Mouse (Mus musculus): ENCODE results near the gene Epc2.

The Epc2 gene

DNA sequence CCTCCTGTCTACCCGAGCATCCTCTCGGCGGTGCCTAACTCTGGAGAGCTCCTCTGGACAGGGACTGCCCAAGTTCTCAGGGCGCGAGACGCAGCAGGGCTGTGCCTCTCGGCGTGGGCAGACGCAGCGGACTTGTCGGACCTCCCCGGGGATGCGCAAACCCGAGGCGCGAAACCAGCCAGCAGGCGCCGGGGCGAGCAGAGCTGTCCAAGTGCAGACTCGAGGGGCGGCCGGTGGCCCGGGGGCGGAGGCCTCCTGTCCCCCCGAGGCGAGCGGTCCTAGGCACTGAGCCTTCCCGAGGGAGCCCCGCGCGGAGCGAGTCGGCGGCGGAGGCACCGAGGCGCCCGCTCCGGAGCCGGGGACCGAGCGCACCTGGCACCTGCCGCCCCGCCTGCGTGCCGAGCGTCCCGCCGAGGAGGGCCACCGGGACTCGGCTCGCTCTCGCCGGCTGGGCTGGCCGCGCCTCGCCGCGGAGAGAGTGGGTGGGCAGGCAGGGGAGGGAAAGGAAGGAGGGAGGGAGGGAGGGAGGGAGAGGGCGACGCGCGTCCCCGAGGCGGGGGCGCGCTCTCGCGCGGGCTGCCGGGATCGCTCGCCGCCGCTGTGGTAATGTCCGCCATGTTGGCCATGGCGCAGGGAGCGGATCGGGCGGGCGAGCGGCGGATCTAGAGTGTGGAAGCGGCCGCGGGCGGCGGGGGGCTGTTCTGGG, at the start of gene Epc2:
Epc2 (plus strand) TSS at position 556 of the 706 bp plus-strand sequence.
- DNase-seq (ENCODE audit: low spot score), result peak; percentile 83

DNA sequence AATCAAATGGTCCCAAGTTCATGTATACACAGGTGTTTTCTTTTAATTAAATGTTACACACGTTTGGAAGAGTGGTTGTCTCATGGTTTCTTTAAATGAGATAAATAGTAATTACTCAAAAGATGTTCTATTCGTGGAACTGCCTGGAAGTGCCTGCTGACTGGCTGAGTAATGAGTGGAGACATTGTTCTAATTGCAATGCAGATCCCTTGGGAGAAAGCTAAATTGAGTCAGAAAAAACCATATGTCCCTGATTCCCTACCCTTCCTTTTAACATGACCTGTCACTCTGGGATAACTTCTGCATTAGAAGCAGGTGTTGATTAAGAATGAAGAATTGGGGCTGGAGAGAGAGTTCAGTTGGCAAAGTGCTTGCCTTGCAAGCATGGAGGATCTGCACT, 45.3 kb upstream of the Epc2 start:
- DNase-seq (ENCODE audit: low spot score), result no peak

DNA sequence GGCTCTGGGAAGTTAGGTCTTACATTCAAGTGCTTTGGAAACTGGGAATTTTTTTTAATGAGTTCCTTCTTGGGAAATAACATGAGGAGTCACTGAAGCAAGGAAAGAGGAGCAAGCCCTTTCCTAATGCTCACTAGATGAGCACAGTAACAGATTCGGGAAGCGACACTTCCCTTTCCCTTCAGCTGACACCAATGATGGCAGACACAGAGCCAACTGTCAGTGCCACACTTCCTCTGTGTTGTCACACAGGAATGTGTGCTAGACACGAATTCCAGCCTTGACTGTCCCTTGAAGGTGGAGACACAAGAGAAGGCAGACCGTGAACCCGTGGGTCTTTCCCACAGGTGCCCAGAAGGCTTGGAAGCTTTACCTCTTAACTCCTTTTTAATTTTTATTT, 39.6 kb upstream of the Epc2 start:
- no peak for DNase-seq (ENCODE audit: low spot score)

DNA sequence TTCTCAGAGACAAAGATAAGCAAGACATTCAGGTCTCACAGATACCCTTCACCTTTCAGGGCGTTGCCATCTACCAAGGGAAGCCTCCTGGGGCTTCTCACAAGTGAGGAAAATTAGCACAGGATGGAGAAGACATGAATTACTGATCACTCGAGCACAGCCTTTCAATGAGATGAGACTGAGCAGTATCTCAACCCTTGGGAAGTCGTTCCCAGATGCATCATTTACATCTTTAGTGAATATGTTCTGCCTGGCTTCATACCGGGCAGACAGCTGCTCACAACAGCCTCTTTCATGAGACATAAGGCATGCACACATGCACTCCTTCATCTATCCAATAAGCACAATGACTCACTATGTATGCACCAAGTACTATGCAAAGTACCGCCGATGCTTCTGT, 38.7 kb upstream of the Epc2 start:
- DNase-seq (ENCODE audit: low spot score), result no peak

DNA sequence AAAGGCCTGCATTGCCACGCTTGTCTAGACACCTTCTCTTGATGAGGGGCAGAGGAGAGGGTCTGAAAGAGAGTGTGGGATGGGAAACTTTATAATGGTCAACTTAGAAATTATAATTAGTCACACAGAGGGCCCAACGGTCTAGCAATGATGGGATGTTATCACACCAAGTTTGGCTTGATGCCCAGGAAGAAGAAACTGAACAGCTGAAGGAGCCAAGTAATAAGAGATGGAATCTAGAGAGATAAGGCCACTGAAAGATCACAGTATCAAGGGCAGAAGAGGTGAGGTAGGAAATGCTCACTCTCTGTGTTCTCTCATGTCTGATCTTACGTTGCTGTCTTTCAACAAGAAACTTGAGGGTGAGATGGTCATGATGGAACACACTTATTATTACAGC, 35.4 kb upstream of the Epc2 start:
- DNase-seq (ENCODE audit: low spot score), result no peak

DNA sequence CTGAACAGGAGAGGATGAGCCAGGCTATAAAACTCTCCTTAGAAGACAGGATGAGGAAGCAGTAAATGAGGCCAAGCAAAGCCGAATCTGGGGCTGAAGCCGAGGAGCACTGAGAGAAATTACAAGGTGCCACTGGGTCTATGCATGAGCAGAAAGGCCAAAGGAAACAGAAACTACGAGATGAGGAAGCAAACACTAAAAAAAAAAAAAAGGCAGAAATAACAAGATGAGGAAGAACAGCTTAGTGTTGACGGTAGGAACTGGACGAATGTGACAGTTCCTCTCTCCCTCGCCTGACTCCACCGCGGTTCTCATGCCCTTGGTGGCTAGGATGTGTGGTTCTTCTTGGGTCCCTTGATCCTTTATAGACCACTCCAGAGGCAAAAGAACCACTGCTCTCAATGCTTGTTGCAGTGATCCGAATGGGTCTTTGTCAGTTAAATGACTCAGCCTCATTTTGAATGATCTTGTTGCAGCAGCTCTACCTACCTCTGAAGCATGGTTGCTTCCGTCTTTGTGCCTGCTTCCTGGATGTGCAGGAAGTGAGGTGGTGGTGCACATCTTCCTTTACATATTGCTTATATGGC, 34.2 kb upstream of the Epc2 start:
- peak; percentile 33 for DNase-seq (ENCODE audit: low spot score)

DNA sequence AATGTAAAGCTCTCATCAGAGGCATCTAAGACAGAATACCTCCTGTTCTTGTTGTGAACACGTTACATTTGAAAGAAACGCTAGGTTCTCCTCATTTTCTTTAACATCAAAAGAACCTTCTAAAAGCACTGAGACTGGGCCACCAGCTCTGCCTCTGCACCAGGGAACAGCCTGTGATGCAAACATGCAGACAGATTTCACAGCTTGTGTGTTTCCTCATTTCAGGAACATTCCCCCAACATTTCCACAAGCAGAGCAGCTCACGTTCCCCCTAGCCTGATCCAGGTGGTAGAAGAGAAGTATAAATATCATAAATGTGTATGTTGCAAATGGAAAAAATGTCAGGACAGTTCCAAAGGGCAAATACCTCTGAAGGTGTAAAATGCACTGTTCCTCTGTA, 30.9 kb upstream of the Epc2 start:
- DNase-seq (ENCODE audit: low spot score), result peak; percentile 33

DNA sequence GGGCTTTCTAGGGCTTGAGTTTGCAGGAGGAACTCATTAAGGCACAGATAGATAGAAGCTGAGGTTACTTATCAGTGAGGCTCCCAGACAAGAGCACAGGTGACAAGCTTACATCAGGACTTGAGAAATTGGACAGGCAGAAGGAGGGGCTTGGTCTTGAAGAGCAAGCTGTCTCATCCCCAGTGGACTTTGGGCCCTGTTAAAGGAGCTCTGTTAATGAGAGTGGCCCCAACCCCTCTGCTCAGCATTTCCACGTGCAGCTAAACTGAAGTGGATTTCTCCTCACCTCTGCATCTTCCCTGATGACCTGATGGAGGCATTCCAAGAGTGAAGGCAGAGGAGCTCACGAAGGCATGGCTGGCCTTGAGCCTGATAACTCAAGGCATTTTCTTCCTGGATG, 27.4 kb upstream of the Epc2 start:
- no peak for DNase-seq (ENCODE audit: low spot score)

DNA sequence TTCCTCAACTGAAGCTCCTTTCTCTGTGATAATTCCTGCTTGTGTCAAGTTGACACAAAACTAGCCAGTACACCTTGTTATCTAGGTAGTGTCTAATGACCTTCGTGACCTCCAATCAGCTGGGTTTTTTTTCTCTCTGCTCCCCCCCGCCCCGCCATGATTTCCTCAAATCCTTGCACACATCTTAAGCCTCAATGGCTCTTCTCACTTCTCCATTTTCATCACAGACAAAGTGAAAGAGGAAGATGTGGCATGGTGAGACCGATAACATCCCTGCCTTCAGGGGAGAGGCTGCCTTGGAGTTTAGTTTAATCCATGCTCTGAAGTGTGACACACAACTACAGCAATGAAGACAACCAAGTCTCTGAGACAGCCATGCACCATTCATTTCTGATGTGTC, 26.5 kb upstream of the Epc2 start:
- no peak for DNase-seq (ENCODE audit: low spot score)

DNA sequence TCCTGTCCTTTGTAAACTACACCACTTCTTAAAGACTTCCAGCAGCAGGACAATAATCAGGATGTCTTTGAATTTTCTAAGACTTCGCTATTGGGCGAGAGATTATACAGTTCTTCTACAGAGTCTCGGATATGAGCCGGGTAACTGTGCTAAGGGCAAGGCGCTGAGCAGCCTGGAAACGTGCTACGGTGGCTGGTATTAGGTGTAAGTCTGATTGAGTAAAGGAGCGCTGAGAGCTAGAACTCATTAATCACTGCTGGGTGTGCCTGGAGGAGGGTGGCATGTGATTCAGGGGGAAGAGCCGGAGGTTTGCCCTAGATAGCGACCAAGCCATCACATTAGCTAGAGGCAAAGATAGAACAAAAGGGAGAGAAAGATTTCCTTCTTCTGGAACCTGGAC, 25.1 kb upstream of the Epc2 start:
- no peak for DNase-seq (ENCODE audit: low spot score)

DNA sequence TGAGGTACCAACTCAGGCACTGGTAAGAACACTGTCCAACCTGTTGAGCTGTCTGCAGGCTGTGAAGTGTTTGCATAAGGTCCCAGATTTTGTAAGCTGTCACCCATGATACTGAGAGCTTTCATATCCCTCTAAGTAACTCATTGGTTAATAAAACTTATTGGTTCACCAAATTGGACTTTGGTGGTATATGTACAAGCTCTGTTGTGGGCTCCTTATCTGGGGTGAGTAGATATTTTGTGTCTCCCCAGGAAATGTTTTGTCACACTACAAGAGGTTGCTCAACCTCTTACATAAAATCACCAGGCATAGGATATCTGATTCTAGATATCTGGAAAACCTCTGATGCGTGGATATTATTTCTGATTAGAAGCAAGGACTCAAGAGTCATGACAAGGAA, 20.3 kb upstream of the Epc2 start:
- DNase-seq (ENCODE audit: low spot score), result no peak

DNA sequence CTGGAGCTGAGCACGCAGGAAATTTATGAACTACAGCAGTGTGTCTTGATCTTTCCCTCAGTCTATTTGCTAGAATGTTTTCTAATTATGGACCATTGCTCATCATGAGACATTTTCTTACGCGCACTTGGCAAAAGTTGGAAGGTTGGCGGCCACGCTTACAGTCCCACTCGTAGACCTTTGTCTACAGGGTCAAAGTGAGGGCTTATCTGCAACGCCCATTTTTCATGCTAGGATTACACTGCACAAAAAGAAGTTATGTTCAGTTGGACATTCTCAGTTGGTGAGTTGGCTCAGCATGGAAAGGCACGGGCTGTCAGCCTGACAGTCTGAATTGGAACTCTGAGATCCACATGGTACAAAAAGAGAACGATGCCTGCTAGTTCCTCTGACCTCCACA, 18.1 kb upstream of the Epc2 start:
- no peak for DNase-seq (ENCODE audit: low spot score)

DNA sequence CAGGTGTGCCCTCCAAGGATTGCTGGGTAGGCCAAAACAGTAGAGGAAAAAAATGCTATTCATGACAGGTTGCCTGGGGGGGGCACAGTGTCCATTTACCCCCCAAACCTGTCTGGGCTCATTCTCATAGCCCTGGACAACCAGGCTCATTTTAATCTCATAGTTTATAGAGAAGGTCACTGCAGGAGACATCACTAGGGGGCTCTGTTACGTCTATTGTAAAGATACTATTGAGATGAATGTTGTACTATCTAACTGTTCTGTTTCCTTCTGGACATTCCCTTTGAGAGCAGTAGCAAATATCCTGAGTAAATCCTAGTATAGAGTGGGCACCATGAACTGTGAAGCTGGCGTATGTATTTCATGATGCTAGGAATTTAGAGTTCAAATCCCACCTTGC, 5.0 kb upstream of the Epc2 start:
- DNase-seq (ENCODE audit: low spot score), result no peak

DNA sequence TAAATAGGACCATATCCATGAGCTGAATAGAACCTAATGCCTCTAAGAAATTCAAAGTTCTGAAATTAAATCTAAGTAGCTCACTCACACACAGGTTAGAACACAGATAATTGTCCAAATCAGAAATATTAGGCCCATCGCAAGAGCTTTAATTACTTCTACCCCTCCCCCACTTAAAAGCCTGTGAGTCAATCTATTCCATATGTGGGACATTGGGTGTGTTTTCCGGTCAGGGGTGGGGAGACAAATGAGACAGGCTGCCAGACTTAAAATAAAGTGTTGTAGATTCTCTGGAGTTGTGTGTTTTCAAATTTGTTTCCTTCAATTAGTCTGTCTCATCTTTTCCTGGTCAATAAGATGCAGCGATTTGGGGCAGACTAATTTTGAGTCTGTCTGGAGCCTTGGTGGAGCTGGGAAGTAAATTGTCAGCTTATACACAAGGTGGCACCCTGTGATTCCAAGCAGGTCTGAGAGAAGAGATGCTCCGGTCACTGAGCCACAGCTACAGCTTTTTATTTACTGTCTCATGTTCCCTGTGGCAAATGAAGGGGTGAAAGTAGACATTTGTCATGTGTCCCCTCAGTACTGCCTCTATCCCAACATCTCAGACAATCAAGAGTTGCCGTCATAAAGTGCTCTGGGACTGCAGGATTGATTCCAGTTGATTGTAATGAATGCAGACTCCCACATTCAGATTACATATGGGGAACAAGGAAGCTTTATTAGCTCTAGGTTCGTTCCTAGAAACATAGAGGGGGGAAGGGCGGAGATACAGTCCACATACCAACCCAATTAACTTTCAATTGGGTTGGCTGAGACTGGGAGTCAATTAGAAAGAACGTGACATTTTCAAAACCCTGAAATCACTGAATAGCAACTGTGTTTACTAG, 3.5 kb upstream of the Epc2 start:
- DNase-seq (ENCODE audit: low spot score), result peak; percentile 33

DNA sequence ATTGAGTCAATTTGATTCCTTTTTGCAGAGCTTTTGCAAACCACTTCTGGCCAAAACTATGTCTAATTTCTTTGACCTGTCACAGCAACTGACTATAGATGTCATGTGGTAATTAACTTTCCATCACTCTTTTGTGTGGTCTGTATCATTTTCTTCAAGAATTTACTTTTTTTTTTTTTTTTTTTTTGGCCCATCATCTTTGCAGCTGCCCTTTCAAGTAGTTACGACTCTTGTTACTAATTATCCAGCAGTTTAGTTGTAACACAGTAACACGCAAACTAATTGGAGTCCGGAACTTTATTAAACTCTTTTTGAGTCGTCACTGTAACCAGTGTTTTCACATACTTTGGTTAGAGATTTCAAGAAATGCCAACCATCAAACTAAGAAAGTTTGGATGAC, 819 bp upstream of the Epc2 start:
- DNase-seq (ENCODE audit: low spot score), result no peak

DNA sequence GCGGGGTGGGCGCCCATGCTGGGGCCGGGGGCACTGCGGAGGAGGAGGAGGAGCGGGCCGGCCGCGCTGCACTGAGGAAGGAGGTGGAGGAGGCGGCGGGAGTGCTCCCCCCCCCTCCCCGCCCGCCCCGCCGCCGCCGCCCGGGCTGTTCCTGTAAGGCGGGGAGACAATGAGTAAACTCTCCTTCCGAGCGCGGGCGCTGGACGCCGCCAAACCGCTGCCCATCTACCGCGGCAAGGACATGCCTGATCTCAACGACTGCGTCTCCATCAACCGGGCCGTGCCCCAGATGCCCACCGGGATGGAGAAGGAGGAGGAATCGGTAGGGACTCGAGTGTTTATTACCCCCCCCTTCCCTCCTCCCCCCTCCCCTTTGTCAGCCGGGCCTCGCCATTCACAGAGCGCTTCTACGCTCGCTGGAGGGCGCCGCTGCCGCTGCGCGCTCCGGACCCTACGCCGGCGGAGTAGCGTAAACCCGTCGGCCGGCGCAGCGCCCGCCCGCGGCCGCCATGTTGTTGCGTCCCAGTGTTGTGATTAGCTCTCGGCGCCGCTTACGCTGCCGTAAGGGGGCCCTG, 438 bp downstream of the Epc2 start:
- peak; percentile 95 for DNase-seq (ENCODE audit: low spot score)

DNA sequence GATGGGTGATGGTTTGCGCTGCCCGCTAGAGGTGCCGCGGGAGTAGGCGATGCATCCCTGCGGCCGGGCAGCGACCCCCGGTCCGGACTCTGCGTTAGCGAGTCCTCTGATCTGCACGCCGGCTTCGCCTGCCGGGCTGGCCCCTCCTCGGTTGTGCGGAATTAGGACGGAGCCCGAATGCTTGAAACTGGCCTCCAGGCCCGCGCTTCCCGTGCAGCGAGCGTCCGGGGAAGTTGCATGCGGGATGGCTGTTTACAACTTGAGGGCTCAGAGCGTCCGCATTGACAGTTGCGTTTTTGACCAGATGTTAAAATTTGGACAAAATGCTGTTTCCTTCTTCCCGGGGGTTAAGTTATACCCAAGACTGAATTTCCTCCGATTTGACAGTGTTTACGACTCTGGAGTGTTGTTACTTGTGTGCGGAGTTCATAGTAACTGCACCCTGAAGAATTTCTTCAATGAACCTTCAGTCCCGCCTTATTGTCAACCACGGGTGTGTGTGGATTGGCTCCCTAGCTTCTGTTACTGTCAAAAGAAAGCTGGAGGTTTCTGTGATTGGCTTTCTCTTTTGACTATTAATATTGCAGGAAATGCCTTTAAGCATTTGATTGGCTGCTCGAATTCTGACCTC, 1.3 kb downstream of the Epc2 start:
- peak; percentile 69 for DNase-seq (ENCODE audit: low spot score)

DNA sequence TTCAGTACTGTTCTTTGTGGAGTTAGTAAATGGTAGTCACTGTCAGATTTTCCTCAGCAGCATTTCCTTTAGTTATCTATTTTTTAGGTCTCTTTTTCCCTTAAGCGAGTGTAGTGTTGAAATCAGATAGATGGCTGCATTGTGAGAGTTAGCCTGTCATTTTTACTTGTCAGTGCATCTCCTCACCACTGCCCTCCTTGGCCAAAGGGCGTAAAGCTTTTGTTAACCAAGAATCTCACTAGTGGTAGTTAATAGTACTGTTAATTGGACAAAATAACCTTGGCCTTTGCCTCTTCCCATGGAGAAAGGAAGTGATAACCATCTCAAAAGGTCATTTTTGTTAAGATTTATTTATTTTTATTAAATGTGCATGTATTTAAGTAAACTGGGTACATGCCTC, 6.5 kb downstream of the Epc2 start:
- no peak for DNase-seq (ENCODE audit: low spot score)

DNA sequence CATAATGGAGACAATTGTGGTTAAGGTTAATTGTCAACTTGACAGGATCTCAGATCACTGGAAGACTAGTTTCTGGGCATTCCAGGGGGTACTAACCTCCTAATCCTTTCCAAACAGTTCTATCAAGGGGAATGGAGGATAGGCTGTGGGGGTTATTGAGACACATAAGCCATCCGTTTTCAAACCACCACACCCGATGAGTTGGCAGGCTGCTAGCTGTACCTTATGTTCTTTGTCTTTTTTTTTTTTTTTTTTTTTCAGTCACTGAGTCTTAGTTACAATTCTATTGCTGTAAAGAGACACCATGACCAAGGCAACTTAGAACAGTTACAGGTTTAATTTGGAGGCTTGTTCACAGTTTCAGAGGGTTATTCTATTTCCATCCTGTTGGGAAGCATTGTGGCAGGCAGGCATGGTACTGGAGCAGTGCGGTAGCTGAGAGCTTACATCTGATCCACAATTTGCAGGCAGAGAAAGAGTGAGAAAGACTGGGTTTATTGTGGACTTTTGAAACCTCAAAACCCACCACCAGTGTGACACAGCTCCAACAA, 14.5 kb downstream of the Epc2 start:
- DNase-seq (ENCODE audit: low spot score), result no peak

DNA sequence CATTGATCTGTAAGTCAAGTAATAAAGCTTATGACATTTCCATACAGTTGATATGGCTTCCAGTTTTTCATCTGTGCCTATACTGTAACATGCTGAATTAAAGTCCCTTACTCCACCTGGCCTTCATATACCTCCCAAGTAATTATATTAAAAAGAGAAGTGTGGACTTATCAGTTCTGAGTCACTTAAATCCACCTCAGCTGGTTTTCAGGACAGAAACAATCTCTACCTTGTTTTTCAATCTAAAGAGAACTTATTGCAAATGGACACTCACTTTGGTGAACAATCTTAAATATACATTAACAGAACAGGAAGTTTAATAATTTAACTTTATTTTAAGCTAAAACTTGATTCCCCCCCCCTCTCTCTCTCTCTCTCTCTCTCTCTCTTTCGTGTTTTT, 15.8 kb downstream of the Epc2 start:
- no peak for DNase-seq (ENCODE audit: low spot score)

DNA sequence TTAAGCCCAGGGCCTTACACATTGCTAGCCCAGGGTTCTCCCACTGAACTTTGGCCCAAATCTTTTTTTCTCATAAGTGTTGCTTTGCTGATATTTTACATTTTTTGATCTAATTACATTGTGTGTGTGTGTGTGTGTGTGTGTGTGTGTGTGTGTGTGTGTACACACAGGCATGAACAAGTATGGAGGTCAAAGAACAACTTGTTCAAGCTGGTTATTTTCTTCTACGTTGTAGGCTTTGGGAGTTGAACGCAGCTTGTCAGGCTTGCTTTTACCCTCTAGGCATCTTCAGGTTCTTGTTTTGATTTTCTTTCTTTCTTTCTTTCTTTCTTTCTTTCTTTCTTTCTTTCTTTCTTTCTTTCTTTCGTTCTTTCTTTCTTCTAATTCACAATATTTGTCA, 19.9 kb downstream of the Epc2 start:
- DNase-seq (ENCODE audit: low spot score), result no peak
